Mouse (Mus musculus) macrophage (primary cell): ENCODE results near the gene Pard3. TPM values are rescaled to one million over a fixed set of nuclear protein-coding genes. Genes with fewer than 3 reads are reported as not detected.

Experiments used
- H3K27ac ChIP-seq: fragments of 350-480 bp; formaldehyde crosslinking; 2 replicates; pipeline ENCODE4 v1.9.0; 2021
- H3K36me3 ChIP-seq: fragments of 350-480 bp; formaldehyde crosslinking; 2 replicates; pipeline ENCODE4 v1.9.0; 2021; ENCODE audit errors: inconsistent target
- H3K4me3 ChIP-seq: fragments of 350-480 bp; formaldehyde crosslinking; 2 replicates; pipeline ENCODE4 v1.9.0; 2021; ENCODE audit errors: inconsistent target
- H3K79me2 ChIP-seq: fragments of 350-480 bp; formaldehyde crosslinking; 2 replicates; pipeline ENCODE4 v1.9.0; 2021; ENCODE audit errors: inconsistent target
- whole genome bisulfite sequencing: methylation state at CpG from one replicate; pipeline ENCODE4 v1.1.7; 2026; ENCODE audit warnings: inconsistent platforms; ENCODE audit not compliant: missing documents; 5-methylcytosine and 5-hydroxymethylcytosine counted together
- polyA plus RNA-seq: library from polyadenylated mRNA; stranded (reverse); fragments of 250-400 nt; gene quantifications from 3 replicates; pipeline ENCODE4 v1.2.4, GENCODE M21; 2018; ENCODE audit warnings: inconsistent platforms

Pard3 gene
- polyA plus RNA-seq, 1 experiment from 2014 or later, result not detected

DNA sequence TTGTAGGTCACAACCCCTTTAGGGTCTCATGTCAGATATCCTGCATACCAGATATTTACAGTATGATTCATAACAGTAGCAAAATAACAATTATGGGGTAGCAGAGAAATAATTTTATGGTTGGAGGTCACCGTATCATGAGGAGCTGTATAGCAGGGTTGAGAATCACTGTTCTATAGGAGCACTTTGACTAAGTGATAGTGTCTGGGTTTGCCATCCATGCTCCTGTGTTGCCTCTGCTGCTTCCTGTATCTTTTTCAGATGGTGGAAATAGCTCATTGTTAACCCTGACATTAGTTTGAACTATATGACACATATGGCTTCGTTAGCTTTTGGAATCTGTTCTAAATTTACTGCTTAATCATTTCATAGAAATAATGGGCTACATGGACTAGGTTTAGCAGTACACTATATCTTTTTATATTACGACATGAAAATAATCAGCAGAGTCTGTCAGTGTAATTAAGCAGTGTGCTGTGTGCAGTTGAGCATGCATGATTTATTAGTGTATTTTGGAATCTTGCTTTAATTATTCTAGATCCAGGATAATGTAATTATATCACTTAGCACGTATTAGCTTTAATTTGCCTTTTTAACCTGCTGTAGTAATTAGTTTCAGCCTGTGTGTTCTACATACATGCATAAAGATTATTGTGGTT lies 347.6 kb downstream of the Pard3 start:
- 83% methylated on average over 4 of the region's 4 CpGs for WGBS
- H3K4me3 ChIP-seq, result no peak overlapping the region
- no peaks in the 10 kb centered on the region for H3K36me3 ChIP-seq

DNA sequence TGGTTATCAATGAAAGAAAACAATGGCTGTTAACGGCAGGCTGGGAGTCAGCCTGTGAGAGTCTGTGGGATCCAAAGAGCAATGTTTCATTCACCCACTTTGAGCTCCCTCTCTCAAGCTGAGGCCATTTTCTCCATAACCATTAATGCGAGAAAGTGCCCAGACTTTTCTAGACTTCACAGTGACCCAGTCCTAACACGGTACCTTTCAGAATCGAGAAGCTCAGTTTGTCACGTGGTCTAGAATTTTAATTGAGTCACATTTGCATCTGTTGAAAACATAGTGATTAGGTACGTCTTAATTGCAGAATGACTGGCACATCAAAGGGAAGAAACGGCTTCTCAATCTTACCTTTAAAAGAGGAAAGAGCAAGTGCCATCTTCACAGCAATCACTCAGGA lies 359.3 kb downstream of the Pard3 start:
- H3K79me2 ChIP-seq, result no peaks in the 10 kb centered on the region
- 89% methylated on average over 7 of the region's 7 CpGs for WGBS
- H3K36me3 ChIP-seq, result no peaks in the 10 kb centered on the region
- H3K4me3 ChIP-seq, result no peak overlapping the region
- no peak overlapping the region for H3K27ac ChIP-seq

More for the DNA sequence above, 347.6 kb downstream of the Pard3 start:
- Histone ChIP-seq H3K27ac (no peak overlapping the region), H3K79me2 (no peaks in the 10 kb centered on the region)

DNA sequence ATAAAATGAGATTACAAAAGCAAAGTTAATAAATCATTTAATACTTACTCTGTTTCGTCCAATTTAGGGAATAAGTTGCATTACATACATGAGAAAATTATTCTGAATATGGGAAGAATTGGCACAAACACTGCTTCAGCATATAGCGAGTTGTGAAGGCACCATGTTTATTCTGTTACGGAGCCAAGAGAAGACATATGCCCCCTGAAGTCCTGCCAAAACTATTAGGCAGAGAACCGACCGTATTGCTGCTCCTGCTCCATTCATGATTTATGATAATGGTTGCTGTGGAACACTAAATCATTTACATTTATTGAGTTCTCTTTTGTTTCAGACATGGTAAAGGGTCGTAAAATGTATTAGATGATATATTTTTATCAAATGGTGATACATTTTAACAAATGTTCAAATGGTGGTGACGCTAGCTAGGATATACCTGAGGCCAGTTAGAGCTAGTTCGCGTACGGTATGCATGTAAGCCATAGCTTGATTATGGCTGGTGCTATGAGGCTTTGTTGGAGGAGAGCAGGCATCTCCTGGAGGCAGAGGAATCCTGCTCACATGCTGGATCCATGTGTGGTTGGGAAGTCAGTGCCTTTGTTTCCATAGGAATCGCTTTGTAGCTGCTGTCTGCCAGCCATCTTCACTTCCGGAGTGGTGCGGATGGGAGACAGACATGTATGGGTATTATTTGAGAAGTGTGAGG lies 360.7 kb downstream of the Pard3 start:
- Histone ChIP-seq H3K4me3 (no peak overlapping the region), H3K36me3 (no peaks in the 10 kb centered on the region), H3K79me2 (no peaks in the 10 kb centered on the region), H3K27ac (no peak overlapping the region)
- 95% methylated on average over 13 of the region's 13 CpGs for WGBS

DNA sequence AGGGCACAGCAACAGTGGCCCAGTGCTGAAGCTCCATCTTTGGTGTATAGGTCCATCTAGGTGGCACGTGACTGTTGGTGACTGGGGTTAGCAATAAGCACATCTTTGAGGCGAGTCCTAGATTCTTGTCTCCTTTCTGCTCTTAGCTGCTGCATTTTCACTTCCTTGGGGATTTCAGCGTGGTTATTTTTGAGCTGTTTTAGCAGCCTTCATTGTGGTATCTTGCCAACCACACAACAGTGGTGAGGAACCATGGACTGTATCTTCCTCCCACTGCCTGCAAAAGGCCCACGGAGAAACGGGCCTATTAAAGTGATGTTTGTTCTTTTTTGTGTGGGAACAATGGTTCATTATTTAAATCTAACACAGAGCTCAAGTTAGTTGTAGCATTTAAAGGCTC lies 363.2 kb downstream of the Pard3 start:
- Histone ChIP-seq H3K79me2 (no peaks in the 10 kb centered on the region), H3K4me3 (no peak overlapping the region), H3K27ac (no peak overlapping the region), H3K36me3 (no peaks in the 10 kb centered on the region)
- 14% methylated on average over 5 of the region's 5 CpGs for WGBS

DNA sequence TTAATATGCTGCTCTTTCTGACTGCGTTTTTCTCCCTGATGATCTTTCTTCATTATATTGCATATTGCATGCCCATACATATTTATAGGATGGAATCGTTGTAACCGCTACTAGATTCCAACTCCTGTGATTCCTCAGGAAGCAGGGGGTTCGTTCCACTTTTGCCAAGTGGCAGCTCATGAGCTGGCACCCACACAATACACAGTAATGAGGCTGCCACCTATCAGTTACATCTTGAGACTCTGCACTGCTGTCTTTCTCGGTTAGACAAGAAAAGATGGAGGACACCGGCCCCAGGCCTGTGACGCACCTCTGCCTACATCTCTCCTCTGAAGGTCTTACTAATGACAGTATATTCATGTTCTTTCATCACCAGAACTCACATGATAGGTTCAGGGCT lies 364.3 kb downstream of the Pard3 start:
- Histone ChIP-seq H3K4me3 (no peak overlapping the region), H3K27ac (no peak overlapping the region), H3K79me2 (no peaks in the 10 kb centered on the region), H3K36me3 (no peaks in the 10 kb centered on the region)
- 84% methylated on average over 6 of the region's 7 CpGs for WGBS

DNA sequence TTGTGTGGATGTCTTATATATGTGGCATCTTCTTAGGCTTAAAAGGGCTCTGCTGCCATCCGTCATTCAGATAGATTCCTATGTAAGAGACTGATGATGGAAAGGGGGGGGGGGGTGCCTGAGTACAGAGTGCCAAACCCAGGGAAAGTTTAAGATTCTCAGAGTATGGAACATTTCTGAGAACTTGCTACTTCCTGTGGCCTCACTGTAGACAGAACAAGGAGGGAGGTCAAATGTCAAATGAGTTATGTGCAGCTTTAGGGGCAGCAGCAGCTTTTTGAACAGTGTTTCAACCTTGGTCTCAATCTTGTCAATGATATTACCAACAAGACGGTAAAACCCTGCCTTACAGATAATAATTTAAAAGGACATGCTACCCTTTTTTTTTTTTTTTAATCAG lies 367.5 kb downstream of the Pard3 start:
- no peaks in the 10 kb centered on the region for H3K79me2 ChIP-seq
- 80% methylated on average over 2 of the region's 2 CpGs for WGBS
- H3K36me3 ChIP-seq, result no peaks in the 10 kb centered on the region
- H3K4me3 ChIP-seq, result no peak overlapping the region
- no peak overlapping the region for H3K27ac ChIP-seq

DNA sequence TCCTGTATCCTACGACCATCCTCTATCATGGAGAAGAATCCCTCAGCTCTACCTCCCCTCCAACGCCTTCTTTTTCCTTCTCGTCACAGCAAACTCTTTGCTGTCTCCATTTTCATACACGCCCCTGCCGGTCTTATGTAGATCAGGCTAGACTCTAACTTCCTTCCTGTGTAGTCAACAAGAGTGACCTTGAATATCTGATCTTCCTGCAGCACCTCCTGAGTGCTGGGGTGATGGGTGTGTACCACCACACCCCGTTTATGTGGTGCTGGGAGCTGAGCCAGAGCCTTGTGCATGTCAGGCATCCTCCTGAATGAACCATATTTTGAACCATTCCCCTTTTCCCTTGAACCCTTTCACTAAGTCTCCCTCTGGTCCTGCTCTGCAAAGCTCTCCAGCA lies 372.3 kb downstream of the Pard3 start:
- Histone ChIP-seq H3K4me3 (no peak overlapping the region), H3K79me2 (peaks cover 5% of the 10 kb centered on the region; the same call in 1 of the 2 replicates), H3K27ac (no peak overlapping the region), H3K36me3 (no peaks in the 10 kb centered on the region)
- WGBS, result 89% methylated on average over 6 of the region's 6 CpGs

DNA sequence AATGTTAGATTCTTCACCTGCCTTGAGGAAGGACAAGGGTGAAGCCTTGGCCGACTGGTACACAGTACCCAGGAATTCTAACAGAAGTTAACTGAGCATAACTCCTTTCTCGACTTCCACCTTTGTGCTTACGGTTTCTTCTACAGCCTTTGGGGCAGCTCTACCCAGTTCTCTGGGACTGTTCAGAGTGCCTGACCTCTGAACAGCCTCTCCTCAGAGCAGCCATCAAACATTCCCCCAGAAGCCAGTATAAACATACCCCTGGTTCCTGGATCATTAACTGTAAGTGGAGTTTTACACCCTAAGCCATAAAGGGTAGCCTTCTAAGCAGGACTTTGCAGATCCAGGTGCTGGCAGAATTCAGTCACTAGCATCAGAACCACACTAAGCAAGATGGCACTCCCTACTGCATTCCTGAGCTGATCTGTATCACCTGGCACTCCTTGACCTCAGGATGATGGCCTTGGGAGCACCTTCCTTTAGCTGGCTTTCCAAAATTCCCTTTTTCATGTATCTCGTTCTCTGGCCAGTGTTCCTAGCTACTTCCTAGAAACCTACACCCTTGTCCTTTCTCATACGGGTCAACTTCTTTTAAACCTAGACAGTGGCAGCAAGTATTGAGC lies 374.0 kb downstream of the Pard3 start:
- peaks cover 5% of the 10 kb centered on the region; the same call in 1 of the 2 replicates for H3K79me2 ChIP-seq
- 63% methylated on average over 5 of the region's 5 CpGs for WGBS
- no peaks in the 10 kb centered on the region for H3K36me3 ChIP-seq
- no peak overlapping the region for H3K27ac ChIP-seq
- H3K4me3 ChIP-seq, result no peak overlapping the region

DNA sequence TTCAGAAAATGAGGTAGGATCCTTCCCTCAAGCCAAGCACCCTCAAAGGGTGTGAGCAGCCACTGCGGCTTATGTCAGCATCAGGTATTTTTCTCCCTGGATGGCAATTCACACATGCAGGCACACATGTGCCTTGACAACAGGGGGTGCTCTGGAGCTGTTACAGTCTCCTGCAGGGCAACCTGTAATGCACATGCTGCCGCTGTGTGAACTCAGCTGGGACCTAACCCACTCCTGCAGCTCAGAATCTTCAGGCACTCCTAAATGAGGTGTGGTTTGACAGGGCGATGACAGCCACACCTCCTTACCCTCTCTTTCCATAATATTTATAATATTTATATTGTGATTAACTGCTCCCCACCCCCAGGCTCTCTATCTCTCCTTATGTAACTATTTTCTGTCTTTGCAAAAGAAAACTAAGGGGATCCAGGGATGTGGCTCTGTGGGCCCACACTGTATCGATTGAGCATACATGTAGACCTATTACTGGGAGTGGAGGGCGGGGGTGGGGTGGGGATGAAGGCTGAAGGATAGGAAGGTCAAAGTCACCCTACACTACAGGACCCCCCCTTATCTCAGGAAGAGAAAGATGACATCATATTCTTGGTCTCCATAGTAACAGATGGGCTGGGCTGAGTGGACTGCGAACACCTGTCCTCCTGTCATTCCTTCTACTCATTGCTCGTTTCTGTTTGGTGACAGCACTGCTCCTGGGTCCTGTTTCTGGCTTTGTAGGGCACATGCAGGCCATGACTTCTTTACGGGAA lies 375.1 kb downstream of the Pard3 start:
- 89% methylated on average over 8 of the region's 8 CpGs for WGBS

DNA sequence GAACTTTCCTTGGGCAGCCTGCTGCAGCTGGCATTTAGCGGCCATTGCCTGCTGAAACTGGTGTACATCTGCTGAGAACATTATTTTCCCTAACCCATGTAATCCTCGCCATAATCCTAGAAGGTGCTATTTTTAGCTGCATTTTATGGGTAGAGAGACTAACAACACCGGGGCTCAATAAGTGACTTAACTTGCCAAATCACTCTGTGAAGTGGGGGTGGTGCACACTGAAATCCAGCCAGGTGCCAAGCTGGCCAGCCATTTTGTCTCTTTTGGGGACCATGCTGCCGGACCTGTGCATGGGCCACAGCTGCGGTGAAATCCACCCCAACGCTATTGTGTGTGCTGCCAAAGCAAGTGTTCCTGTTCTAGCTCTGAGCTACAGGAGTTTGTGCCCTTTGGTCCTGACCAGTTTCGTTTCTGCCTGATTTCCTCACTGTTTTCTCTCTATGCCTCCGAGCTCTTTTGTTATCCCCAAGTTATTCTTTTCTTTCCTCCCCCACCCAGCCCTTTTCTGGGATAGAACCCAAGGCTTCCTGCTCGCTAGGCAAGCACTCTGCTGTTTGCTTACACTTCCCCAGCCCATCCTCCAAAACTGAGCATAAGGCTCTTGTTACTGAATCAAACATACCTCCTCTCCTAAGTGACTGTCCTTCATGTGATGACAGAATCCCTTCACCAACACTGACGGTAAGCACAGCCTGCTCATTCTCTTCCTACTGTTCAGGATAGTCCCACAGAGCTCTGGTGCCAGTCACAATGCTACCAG lies 375.9 kb downstream of the Pard3 start:
- H3K79me2 ChIP-seq, result peaks cover 5% of the 10 kb centered on the region; the same call in 1 of the 2 replicates
- 62% methylated on average over 10 of the region's 10 CpGs for WGBS
- no peaks in the 10 kb centered on the region for H3K36me3 ChIP-seq
- H3K27ac ChIP-seq, result peak overlapping the region; percentile 82; the same call in 1 of the 2 replicates
- H3K4me3 ChIP-seq, result peak overlapping the region; percentile 48; the same call in 1 of the 2 replicates

More for the DNA sequence above, 375.1 kb downstream of the Pard3 start:
- Histone ChIP-seq H3K27ac (no peak overlapping the region), H3K4me3 (no peak overlapping the region), H3K36me3 (no peaks in the 10 kb centered on the region), H3K79me2 (peaks cover 5% of the 10 kb centered on the region; the same call in 1 of the 2 replicates)

DNA sequence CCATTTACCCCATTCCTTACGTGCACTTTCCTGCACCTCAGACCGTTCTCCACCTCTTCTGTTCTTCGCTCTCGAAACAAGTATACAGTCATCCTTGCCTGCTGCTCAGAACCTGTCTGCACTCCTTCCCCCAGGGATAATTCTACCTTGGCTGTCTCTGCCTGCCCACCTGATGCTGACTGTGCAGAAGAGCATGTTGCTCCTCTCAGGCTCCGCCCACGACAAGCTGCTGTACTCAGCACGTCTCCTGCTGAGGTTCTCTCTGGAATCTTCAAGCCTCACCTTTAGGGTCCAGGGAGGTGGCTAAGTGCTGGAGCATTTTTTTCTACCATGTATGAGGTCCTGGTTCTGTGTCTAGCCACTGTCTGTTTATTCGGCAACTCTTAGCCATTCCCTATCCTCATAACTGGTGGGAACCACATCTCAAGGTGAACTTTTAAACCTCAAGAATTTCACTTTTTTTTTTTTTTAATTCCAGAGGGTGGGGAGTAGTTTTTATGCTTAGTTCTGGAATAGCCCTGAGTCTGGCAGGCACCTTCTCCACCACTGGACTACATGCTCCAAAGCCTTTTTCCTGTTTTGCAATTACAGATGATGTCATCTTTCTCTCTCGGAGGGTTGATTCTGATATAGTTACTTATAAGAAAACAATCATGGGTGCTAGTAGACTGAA lies 376.6 kb downstream of the Pard3 start:
- 68% methylated on average over 9 of the region's 9 CpGs for whole genome bisulfite sequencing
- peak overlapping the region; percentile 48 for H3K4me3 ChIP-seq
- H3K27ac ChIP-seq, result peak overlapping the region; percentile 82
- H3K79me2 ChIP-seq, result peaks cover 5% of the 10 kb centered on the region; the same call in 1 of the 2 replicates
- H3K36me3 ChIP-seq, result no peaks in the 10 kb centered on the region

DNA sequence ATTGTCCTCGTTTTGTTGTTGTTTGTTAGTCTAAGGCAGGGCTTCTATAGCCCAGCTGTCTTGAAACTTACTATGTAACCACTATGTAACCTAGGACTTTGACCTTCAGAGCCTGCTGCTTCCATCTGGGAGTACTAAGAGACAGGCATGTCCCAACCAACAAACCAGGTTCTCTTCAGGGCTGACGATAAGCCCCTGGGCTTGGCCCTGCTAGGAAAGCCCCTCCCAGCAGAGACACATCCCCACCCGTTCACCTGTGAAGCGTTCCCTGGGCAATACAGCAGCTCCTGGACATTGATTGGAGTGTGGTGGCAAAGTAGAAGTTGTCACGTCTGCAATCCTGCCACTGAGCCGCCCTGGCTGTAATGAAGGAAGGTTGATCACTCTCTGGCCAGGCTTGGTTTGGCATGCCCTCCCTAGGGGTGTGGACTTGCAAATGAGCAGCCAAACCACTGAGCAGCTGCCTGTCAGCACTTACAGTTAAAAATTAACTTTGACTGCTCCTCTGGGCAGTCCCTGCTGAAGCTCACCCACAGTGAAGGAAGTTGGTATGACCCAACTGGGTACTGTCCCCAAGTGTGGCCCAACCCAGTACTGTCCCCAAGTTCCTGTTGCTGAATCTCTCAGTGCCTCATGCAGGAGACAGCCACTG lies 377.3 kb downstream of the Pard3 start:
- H3K79me2 ChIP-seq, result peaks cover 5% of the 10 kb centered on the region; the same call in 1 of the 2 replicates
- H3K4me3 ChIP-seq, result peak overlapping the region; percentile 48
- whole genome bisulfite sequencing, result 25% methylated on average over 6 of the region's 6 CpGs
- no peaks in the 10 kb centered on the region for H3K36me3 ChIP-seq
- H3K27ac ChIP-seq, result peak overlapping the region; percentile 82

DNA sequence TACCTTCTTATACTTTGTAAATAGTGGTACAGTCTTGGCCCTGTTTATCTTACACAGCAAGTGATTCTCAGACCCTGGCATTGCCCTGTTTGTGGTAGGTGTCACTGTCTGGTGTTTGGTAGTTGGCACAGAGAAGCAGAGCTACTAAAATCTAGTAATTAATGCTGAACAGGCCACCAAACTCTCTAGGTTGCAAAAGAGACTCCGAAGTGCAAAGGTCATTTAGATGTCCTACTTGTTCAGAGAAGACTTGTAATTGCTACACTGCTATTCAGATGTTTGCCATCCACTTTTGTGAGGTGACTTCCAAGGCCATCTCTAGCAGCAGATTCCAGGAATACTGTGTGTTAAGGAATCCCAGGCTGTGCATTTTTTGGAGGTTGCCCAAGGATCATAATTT lies 383.7 kb downstream of the Pard3 start:
- no peaks in the 10 kb centered on the region for H3K36me3 ChIP-seq
- H3K4me3 ChIP-seq, result no peak overlapping the region
- H3K79me2 ChIP-seq, result no peaks in the 10 kb centered on the region
- H3K27ac ChIP-seq, result no peak overlapping the region
- WGBS, result 100% methylated on average over 1 of the region's 1 CpGs
